Mouse (Mus musculus): ENCODE results near the gene Reg3g. TPM values are rescaled to one million over a fixed set of nuclear protein-coding genes. Genes with fewer than 3 reads are reported as not detected.

Gene Reg3g
- not detected for polyA plus RNA-seq (2014; fragmentation: Illumina TruSeq; extraction: RNeasy Lipid Tissue Mini Kit (QIAGEN cat#74804); ENCODE audit: low read depth, low replicate concordance)

DNA sequence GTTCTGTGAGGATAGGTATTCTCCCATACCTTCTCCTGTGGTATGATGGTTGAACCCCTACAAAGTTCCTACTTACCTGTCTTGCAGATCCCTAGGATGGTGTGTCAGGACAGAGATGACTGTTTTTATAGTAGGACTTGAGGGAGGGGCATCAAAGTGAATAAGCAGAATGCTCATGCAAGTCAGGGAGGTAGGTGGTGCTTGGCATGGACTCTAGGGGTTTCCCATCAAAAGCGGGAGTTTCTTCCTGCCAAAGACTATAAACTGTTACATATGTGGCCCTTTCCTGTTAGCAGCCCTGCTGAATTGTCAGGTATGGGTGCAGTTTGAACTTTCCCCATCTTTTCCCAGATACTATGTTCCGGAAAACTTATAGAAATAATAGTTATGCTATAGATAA is at the start of gene Reg3g:
Reg3g (minus strand) TSS at position 101 of the 400 bp plus-strand sequence.

DNA sequence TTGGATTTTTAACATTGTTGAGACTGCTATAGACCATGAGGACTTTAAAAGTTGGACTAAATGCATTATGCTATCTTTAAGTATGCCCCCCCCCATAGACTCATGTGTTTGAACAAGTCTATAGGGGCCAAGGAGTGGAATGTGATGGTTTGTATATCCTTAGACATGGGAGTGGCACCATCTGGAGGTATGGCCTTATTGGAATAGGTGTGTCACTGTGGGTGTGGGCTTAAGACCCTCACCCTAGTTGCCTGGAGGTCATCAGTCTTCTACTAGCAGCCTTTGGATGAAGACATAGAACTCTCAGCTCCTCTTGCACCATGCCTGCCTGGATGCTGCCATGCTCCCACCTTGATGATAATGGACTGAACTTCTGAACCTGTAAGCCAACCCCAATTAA is 46.3 kb downstream of the Reg3g start, which contains the start of gene Reg1:
Reg1 (plus strand) TSS at position 301 of the 400 bp plus-strand sequence.

Other genes starting within 250 kb of the Reg3g start
- gene Reg3b, start 98.2 kb downstream of the Reg3g start, polyA plus RNA-seq (2014; fragmentation: Illumina TruSeq; extraction: RNeasy Lipid Tissue Mini Kit (QIAGEN cat#74804); ENCODE audit: low read depth, low replicate concordance): not detected
- gene Reg3d, start 90.0 kb downstream of the Reg3g start, polyA plus RNA-seq (2014; fragmentation: Illumina TruSeq; extraction: RNeasy Lipid Tissue Mini Kit (QIAGEN cat#74804); ENCODE audit: low read depth, low replicate concordance): not detected
- not detected for gene Reg3a, start 88.2 kb downstream of the Reg3g start, polyA plus RNA-seq (2014; fragmentation: Illumina TruSeq; extraction: RNeasy Lipid Tissue Mini Kit (QIAGEN cat#74804); ENCODE audit: low read depth, low replicate concordance)
- not detected for gene Reg2, start 73.2 kb downstream of the Reg3g start, polyA plus RNA-seq (2014; fragmentation: Illumina TruSeq; extraction: RNeasy Lipid Tissue Mini Kit (QIAGEN cat#74804); ENCODE audit: low read depth, low replicate concordance)
- gene Reg1, start 46.2 kb downstream of the Reg3g start, polyA plus RNA-seq (2014; fragmentation: Illumina TruSeq; extraction: RNeasy Lipid Tissue Mini Kit (QIAGEN cat#74804); ENCODE audit: low read depth, low replicate concordance): not detected

Measured in heart, adult 10 weeks (tissue).